Mouse (Mus musculus): ENCODE results near the gene Fbxo4.

GRCm38 (mm10) chr15:4025508-4025904 lies 46.1 kb upstream of the Fbxo4 start:
- TF ChIP-seq ETS1 (conservative IDR thresholded peaks at IDR 0.05; ENCODE audit: low read depth, low read length) (no peak), CHD2 (IDR thresholded peaks at IDR 0.05; ENCODE audit: low read length) (no peak), CTCF (conservative IDR thresholded peaks at IDR 0.05 in 1 of 2, IDR thresholded peaks at IDR 0.05 in 1 of 2; ENCODE audit: low read depth in 2 of 2, low read length in 2 of 2) (no peak), POLR2A (IDR thresholded peaks at IDR 0.05; ENCODE audit: low read depth, low read length) (no peak), MAZ (IDR thresholded peaks at IDR 0.05; ENCODE audit: low read depth, low read length) (no peak)

All from CH12.LX (cell line).